Mouse (Mus musculus) right cerebral cortex, postnatal 36 days (tissue): Measurements from ENCODE around the gene Pgpep1l.
"Not testable (repeated sequence)": the region's sequence is repeated elsewhere in the genome, so short reads cannot be mapped to it uniquely, and the experiment has no call there.

Source experiments
- DNase-seq, 2 experiments: peaks; one replicate each; pipeline ENCODE4 v3.0.0; 2022; ENCODE audit warnings: low spot score in 2 of 2, mixed read lengths in 1 of 2

The Pgpep1l gene

DNA sequence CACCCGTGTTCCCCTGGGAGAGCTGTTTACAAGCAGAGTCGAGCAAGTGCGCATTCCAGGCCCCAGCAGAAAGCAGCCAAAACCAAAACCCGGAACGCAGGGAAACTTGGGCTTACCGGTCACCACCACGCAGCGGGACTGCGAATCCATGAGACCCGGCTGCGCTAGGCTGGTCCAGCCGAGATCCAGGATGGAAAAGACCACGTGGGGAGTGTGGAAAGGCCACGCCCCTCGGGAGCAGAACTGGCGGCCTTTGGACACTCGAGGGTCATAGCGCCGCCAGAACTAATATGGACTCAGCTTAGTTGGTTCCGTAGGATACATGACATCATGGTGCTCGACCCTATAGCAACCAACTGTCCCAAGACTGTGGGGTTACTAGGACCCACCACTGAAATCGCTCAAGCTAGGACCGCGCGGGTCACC is at the start of gene Pgpep1l:
TSS of gene Pgpep1l (minus strand) at position 206 of the 426 bp plus-strand sequence.
- no peak for DNase-seq

DNA sequence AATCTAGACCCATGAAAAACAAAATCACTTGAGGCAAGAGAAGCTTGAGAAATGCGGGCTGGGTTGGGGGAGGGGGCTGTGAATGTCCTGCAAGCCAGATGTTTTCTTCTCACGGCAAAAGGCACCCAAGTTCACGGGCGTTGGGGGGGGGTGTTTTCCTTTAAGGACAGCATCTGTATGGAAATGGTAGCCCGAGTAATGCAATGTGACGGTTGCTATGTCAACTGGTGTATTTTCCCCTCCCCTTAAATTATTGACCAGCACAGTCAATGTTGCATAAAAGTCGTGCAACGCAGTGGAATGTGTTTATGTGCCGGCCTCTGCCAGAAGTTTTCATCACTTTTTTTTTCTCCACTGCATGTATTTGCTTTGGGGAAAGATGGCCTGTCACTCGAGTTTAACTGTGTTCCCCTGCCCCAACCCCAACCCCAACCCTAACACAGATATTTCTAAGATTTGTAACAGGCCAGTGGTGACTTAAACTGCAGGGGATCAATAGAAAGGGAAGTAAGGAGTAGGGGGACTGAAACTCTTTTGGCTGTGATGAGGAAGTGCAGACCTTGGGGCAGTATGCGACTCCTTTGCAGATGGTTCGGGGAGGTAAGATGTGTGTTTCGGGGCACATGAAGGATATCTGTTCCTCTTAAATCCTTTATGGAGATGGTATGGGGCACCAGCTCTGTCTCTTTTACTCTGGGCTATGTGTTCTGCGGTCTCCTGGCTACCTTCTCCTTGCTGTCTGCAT is 49.2 kb upstream of the Pgpep1l start:
- DNase-seq, result no peak

- no peak for DNase-seq
Measured at GRCm38 (mm10) chr7:68312395-68312794, 48.4 kb upstream of the Pgpep1l start.

DNA sequence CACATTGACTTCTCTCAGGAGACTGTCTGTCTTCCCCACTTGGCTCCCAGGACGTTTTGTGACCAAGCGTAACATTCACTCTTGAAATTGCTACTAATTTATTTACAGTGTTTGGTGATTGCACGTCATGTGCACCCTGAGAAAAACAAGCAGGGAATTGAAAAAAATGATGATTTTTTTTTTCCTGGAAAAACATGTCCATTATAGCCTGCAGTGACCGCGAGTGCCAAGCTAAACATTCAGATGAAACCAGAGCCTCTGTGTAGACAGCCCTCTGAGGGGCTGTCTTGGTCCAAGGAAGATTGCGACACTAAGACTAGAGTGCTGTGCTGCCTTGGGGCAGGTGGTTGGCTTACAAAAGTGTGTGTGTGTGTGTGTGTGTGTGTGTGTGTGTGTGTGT is 47.4 kb upstream of the Pgpep1l start:
- no peak for DNase-seq

GRCm38 (mm10) chr7:68306756-68307155 is 42.7 kb upstream of the Pgpep1l start:
- DNase-seq, result no peak

DNA sequence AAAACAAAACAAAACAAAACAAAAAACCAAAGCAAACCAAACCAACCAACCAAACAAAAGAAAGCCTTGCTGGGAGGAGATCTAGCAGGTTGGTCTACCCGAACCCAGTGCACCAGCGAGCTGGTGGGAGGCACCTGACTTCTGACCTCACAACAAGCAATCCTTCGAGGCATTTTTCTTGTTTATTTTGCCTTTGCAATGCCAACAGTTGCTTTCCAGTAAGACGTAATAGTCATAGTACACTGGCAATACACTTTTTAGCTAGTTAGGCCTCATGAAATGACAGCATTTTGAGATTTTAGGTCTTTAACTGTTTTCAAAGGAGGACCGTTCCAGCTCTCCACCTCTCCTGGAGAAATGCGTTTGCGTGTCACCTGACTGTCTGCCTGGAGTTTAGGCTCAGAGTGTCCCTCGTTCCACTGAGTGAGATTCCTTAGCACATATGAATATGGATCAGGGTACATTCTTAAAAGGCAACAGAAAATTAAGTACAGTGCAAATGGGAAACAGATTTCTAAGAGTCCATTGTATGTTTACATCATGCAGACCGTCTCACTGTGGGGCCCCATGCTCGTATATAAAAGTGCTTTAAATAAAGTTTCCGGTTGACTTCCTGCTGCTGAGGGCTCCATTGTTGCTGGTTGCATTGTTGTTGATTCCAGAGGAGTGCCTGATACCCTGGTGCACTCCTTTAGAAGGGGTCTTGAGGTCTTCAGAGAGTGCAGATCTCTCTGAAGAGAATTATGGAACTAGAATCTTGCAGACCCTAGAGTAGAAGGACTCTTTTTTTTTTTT is 41.9 kb upstream of the Pgpep1l start:
- no peak for DNase-seq

DNA sequence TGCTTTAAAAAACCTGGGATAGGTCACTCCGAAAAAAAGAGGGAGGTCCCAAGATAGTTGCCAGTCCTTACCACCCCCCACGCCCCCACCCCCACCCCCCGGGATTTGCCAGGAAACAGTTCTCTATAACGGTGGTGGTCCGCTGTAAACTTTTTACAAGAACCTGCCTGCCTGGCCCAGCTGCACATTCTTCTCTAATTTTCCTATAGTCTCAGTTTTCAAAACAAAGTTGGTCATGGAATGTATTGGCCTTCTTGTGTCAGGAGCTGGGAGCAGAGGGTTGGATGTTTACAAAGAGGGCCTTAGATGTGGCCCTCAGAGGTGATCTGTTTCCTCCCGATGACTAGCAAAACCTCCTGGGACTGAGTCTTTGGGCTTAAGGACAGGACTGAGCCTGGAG is 39.7 kb upstream of the Pgpep1l start:
- no peak for DNase-seq

- DNase-seq, result peak; percentile 23 to 28
Measured at GRCm38 (mm10) chr7:68302586-68303433, 38.8 kb upstream of the Pgpep1l start.

- DNase-seq, result no peak
Measured at GRCm38 (mm10) chr7:68301160-68301559, 37.1 kb upstream of the Pgpep1l start.

- peak in 1 of 2 experiments; percentile 13 for DNase-seq
Measured at GRCm38 (mm10) chr7:68298381-68299076, 34.5 kb upstream of the Pgpep1l start.

GRCm38 (mm10) chr7:68296487-68296886 is 32.5 kb upstream of the Pgpep1l start:
- DNase-seq, result no peak

DNA sequence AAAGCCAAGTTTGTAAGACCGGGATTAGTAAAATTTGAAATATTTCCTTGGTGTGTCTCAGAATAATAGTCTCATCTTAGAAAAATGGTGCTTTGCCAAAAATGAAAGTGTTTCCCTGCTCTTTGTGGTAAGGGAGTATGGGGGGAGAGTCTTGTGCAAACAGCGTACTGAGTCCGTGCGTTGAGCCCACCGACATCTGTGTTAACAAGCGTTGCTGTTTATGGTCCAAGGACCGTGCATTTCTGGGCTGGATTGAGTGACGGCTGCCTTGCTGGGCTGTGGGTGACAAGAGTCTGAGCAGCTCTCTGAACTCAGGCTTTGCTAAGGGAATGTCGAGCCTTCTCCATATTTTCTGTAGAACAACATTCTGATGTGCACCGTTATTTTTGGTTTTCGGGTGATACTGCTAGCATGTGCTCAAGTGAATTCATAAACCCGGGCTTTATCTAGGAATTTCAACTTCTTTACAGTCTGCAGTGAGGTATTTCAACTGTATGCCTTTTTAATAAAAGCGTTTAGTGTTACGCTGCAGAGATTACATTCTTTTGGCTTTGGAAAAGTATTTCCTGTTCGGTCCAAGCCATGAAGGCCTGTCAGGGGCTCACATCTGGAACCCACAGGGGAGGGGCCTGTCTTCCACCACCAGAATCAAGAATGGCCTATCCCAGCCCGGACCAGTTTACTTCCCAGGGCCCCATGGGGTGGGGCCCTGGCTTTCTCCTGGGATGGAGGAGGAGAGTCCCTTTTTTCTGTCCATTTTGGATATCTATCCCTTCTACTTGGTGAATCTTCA is 30.2 kb upstream of the Pgpep1l start:
- no peak for DNase-seq

DNA sequence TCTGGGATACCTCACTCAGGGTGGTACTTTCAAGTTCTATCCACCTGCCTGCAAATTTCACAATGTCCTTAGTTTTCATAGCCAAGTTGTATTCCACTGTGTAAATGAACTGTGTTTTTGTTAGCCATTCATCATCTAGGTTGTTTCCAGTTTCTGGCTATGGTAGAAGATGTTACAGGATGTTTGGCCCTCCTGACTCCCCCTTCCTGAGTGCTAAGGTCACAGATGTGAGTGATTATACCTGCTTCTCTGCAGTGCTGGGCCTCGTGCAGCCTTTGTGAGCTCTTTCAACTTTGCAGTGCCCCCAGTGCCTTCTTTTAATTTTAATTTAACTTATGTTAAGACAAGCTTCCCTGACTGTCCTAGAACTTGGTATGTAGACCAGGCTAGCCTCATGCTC is 27.6 kb upstream of the Pgpep1l start:
- no peak for DNase-seq

GRCm38 (mm10) chr7:68289081-68289480 is 25.0 kb upstream of the Pgpep1l start:
- no peak for DNase-seq

GRCm38 (mm10) chr7:68288000-68288399 is 24.0 kb upstream of the Pgpep1l start:
- not testable (repeated sequence) for DNase-seq

DNA sequence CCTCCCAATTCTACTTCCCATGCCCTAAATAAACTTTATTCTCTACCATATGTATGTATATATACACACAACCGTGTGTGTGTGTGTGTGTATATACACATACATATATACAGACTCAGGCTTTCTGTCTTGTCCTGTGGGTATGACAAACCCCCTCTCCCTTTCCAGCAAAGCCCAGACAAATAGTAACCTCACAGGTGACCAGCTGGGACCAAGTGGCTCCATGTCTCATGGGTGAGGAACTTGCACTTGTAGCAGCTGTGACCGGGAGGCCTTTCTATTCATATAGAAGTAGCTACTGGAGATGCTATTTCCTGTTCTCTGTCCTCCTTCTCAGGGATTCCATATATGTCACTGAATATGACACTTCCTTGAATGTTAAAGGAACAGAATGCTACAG is 23.5 kb upstream of the Pgpep1l start:
- no peak for DNase-seq

GRCm38 (mm10) chr7:68286526-68287481 is 22.8 kb upstream of the Pgpep1l start:
- DNase-seq, result no peak

DNA sequence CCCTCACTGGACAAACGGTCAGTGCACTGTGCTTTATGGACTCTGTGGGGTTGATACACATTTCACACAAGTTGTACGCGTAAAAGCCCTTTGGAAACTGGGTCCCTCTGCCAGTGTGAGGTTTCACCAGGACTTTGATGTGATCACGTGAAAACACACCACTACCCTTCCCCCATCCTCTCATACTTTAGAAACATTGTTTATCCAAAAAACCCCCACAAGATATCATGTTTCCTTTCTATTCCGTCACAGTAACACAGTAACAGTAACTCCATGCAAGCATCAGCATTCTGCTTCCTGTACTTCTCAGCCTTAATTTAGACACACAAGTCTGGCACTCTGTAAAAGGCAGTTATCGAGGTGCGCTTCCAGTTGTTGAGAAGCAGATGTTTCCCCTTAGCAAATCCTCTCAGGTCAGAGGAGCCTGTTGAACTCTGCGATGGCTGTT is 21.8 kb upstream of the Pgpep1l start:
- DNase-seq, result no peak

DNA sequence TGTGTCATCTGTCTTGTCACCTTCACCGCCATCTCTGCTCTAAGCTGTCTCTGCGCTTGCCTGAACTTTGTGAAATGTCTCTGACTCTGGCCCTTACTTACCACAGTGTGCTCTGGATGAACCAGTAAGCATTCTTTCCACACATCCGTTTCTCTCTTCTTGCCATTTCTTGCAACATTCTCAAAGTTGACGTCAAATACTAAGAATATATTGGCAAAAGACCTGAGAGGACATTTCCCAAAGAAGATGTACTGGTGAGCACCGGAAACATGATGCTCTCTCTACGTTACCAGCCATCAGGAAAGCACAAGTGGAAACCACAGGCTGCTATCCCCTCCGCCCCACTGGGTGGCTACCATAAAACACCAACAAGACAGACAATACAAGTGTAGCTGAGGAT is 19.7 kb upstream of the Pgpep1l start:
- DNase-seq, result no peak
